Mouse (Mus musculus) heart, adult 11 months (tissue): Measurements from ENCODE around the gene Ip6k3.

Source experiments
- DNase-seq: peaks from one replicate; pipeline ENCODE4 v3.0.0; 2022

The Ip6k3 gene

GRCm38 (mm10) chr17:27151411-27151810 is 16.2 kb downstream of the Ip6k3 start:
- peak; percentile 87 for DNase-seq

GRCm38 (mm10) chr17:27150871-27151270 is 16.7 kb downstream of the Ip6k3 start:
- DNase-seq, result peak; percentile 92

- DNase-seq, result no peak
Observed at GRCm38 (mm10) chr17:27146323-27146923, 21.2 kb downstream of the Ip6k3 start.

GRCm38 (mm10) chr17:27144152-27144551 is 23.4 kb downstream of the Ip6k3 start:
- DNase-seq, result no peak

- peak; percentile 97 for DNase-seq
Observed at GRCm38 (mm10) chr17:27141971-27142450, 25.6 kb downstream of the Ip6k3 start.

- DNase-seq, result no peak
Observed at GRCm38 (mm10) chr17:27140262-27140661, 27.3 kb downstream of the Ip6k3 start.

GRCm38 (mm10) chr17:27139304-27139703 is 28.3 kb downstream of the Ip6k3 start:
- no peak for DNase-seq

- no peak for DNase-seq
Observed at GRCm38 (mm10) chr17:27138396-27138795, 29.2 kb downstream of the Ip6k3 start.

GRCm38 (mm10) chr17:27134715-27135114 is 32.9 kb downstream of the Ip6k3 start:
- no peak for DNase-seq

- DNase-seq, result no peak
Observed at GRCm38 (mm10) chr17:27134187-27134586, 33.4 kb downstream of the Ip6k3 start.

- DNase-seq, result peak; percentile 100
Observed at GRCm38 (mm10) chr17:27133551-27134141, 33.9 kb downstream of the Ip6k3 start, which contains the start of gene Uqcc2. TSS of gene Uqcc2 (minus strand) at chr17:27133916.

GRCm38 (mm10) chr17:27132238-27132637 is 35.4 kb downstream of the Ip6k3 start:
- DNase-seq, result no peak

GRCm38 (mm10) chr17:27131240-27131665 is 36.3 kb downstream of the Ip6k3 start:
- DNase-seq, result no peak

- DNase-seq, result no peak
Observed at GRCm38 (mm10) chr17:27130246-27130645, 37.3 kb downstream of the Ip6k3 start.

GRCm38 (mm10) chr17:27129819-27130218 is 37.8 kb downstream of the Ip6k3 start:
- DNase-seq, result no peak

GRCm38 (mm10) chr17:27129291-27129690 is 38.3 kb downstream of the Ip6k3 start:
- DNase-seq, result peak; percentile 91

GRCm38 (mm10) chr17:27128189-27128588 is 39.4 kb downstream of the Ip6k3 start:
- DNase-seq, result no peak

- DNase-seq, result peak; percentile 81
Observed at GRCm38 (mm10) chr17:27126974-27127373, 40.6 kb downstream of the Ip6k3 start.

GRCm38 (mm10) chr17:27125669-27126202 is 41.9 kb downstream of the Ip6k3 start:
- DNase-seq, result peak; percentile 91

- DNase-seq, result peak; percentile 94
Observed at GRCm38 (mm10) chr17:27125185-27125584, 42.4 kb downstream of the Ip6k3 start.

GRCm38 (mm10) chr17:27123813-27124375 is 43.7 kb downstream of the Ip6k3 start:
- DNase-seq, result peak; percentile 95

GRCm38 (mm10) chr17:27123103-27123502 is 44.5 kb downstream of the Ip6k3 start:
- peak; percentile 92 for DNase-seq

- DNase-seq, result no peak
Observed at GRCm38 (mm10) chr17:27122701-27123100, 44.9 kb downstream of the Ip6k3 start.

- no peak for DNase-seq
Observed at GRCm38 (mm10) chr17:27121781-27122180, 45.8 kb downstream of the Ip6k3 start.
